Mouse (Mus musculus): ENCODE data around the gene Olfr441. TPM values are rescaled to one million over a fixed set of nuclear protein-coding genes. Genes with fewer than 3 reads are reported as not detected.
"Not testable (repeated sequence)": the region's sequence is repeated elsewhere in the genome, so short reads cannot be mapped to it uniquely, and the experiment has no call there.

Olfr441 gene
- polyA plus RNA-seq (2015; fragmentation: Nextera tagmentation; extraction: Ambion mirVana): not detected in 2 replicates

- H3K4me3 ChIP-seq; H3K27me3 ChIP-seq; H3K36me3 ChIP-seq; H3K27ac ChIP-seq (replicated peaks); H3K9me3 ChIP-seq; ATAC-seq (ENCODE audit: low read depth); H3K4me2 ChIP-seq; H3K4me1 ChIP-seq (replicated peaks); H3K9ac ChIP-seq: not testable (repeated sequence)
- WGBS: 82% methylated on average over 1 of the region's 1 CpGs
These were observed at the start of gene Olfr441 for GRCm38 (mm10) chr6:43106069-43106468. TSS of gene Olfr441 (plus strand) at chr6:43106369.

- 18% methylated on average over 2 of the region's 2 CpGs for whole genome bisulfite sequencing
- ATAC-seq (ENCODE audit: low read depth): no peak
These were observed 27.4 kb upstream of the Olfr441 start for GRCm38 (mm10) chr6:43078750-43079149.

GRCm38 (mm10) chr6:43081405-43081804 is 24.8 kb upstream of the Olfr441 start:
- H3K9me3 ChIP-seq; H3K4me1 ChIP-seq (replicated peaks); H3K4me3 ChIP-seq; H3K27ac ChIP-seq (replicated peaks); H3K9ac ChIP-seq; H3K4me2 ChIP-seq; H3K27me3 ChIP-seq; ATAC-seq (ENCODE audit: low read depth); H3K36me3 ChIP-seq: not testable (repeated sequence)

More at GRCm38 (mm10) chr6:43078750-43079149, 27.4 kb upstream of the Olfr441 start:
- Histone ChIP-seq H3K27me3 (no peaks in the 10 kb centered on the region), H3K4me3 (no peak overlapping the region), H3K9ac (no peak overlapping the region), H3K36me3 (no peaks in the 10 kb centered on the region), H3K4me2 (no peak overlapping the region), H3K9me3 (no peaks in the 10 kb centered on the region), H3K27ac (replicated peaks) (no peak overlapping the region), H3K4me1 (replicated peaks) (no peaks in the 10 kb centered on the region)

GRCm38 (mm10) chr6:43146267-43146666 is 40.1 kb downstream of the Olfr441 start, which contains the start of gene Olfr237-ps1:
TSS of gene Olfr237-ps1 (plus strand) at chr6:43146567.
- H3K4me3 ChIP-seq; H3K36me3 ChIP-seq; H3K4me2 ChIP-seq; H3K27ac ChIP-seq (replicated peaks); ATAC-seq (ENCODE audit: low read depth); H3K27me3 ChIP-seq; H3K9ac ChIP-seq; H3K9me3 ChIP-seq; H3K4me1 ChIP-seq (replicated peaks): not testable (repeated sequence)
- 93% methylated on average over 2 of the region's 2 CpGs for WGBS

- H3K36me3 ChIP-seq: no peaks in the 10 kb centered on the region
- no peaks in the 10 kb centered on the region for H3K27me3 ChIP-seq
- H3K4me1 ChIP-seq (replicated peaks): no peaks in the 10 kb centered on the region
- H3K4me3 ChIP-seq: no peak overlapping the region
- no peak overlapping the region for H3K9ac ChIP-seq
- 49% methylated on average over 1 of the region's 1 CpGs for WGBS
- no peak for ATAC-seq (ENCODE audit: low read depth)
- no peaks in the 10 kb centered on the region for H3K9me3 ChIP-seq
- H3K27ac ChIP-seq (replicated peaks): no peak overlapping the region
- H3K4me2 ChIP-seq: no peak overlapping the region
These were observed 53.3 kb downstream of the Olfr441 start for GRCm38 (mm10) chr6:43159502-43159901.

- Histone ChIP-seq H3K36me3 (no peaks in the 10 kb centered on the region), H3K27me3 (no peaks in the 10 kb centered on the region), H3K9me3 (no peaks in the 10 kb centered on the region), H3K4me2 (no peak within 1 kb of the TSS), H3K9ac (no peak within 1 kb of the TSS), H3K4me1 (replicated peaks) (no peaks in the 10 kb centered on the region), H3K4me3 (no peak within 1 kb of the TSS), H3K27ac (replicated peaks) (no peak within 1 kb of the TSS)
- WGBS: 74% methylated on average over 3 of the region's 3 CpGs
- no peak for ATAC-seq (ENCODE audit: low read depth)
These were observed 56.8 kb downstream of the Olfr441 start, which contains the start of gene Olfr437 for GRCm38 (mm10) chr6:43162982-43163381. TSS of gene Olfr437 (plus strand) at chr6:43163282.

- no peak overlapping the region for H3K4me2 ChIP-seq
- no peak overlapping the region for H3K27ac ChIP-seq (replicated peaks)
- no peaks in the 10 kb centered on the region for H3K4me1 ChIP-seq (replicated peaks)
- ATAC-seq (ENCODE audit: low read depth): no peak
- H3K9me3 ChIP-seq: no peaks in the 10 kb centered on the region
- 98% methylated on average over 4 of the region's 4 CpGs for WGBS
- H3K4me3 ChIP-seq: no peak overlapping the region
- H3K9ac ChIP-seq: no peak overlapping the region
- no peaks in the 10 kb centered on the region for H3K27me3 ChIP-seq
- no peaks in the 10 kb centered on the region for H3K36me3 ChIP-seq
These were observed 61.1 kb downstream of the Olfr441 start for GRCm38 (mm10) chr6:43167246-43167645.

Other genes with a start within 250 kb of the Olfr441 start
- not detected in 2 replicates for gene Olfr448, start 215.9 kb upstream of the Olfr441 start, polyA plus RNA-seq (2015; fragmentation: Nextera tagmentation; extraction: Ambion mirVana)
- not detected in 2 replicates for gene Olfr447, start 197.5 kb upstream of the Olfr441 start, polyA plus RNA-seq (2015; fragmentation: Nextera tagmentation; extraction: Ambion mirVana)
- gene Olfr446, start 185.0 kb upstream of the Olfr441 start, polyA plus RNA-seq (2015; fragmentation: Nextera tagmentation; extraction: Ambion mirVana): not detected in 2 replicates
- gene Olfr444, start 157.3 kb upstream of the Olfr441 start, polyA plus RNA-seq (2015; fragmentation: Nextera tagmentation; extraction: Ambion mirVana): not detected in 2 replicates
- gene Olfr237-ps1, start 40.2 kb downstream of the Olfr441 start, polyA plus RNA-seq (2015; fragmentation: Nextera tagmentation; extraction: Ambion mirVana): not detected in 2 replicates
- not detected in 2 replicates for gene Olfr437, start 56.9 kb downstream of the Olfr441 start, polyA plus RNA-seq (2015; fragmentation: Nextera tagmentation; extraction: Ambion mirVana)
- not detected in 2 replicates for gene Olfr13, start 65.8 kb downstream of the Olfr441 start, polyA plus RNA-seq (2015; fragmentation: Nextera tagmentation; extraction: Ambion mirVana)
- not detected in 2 replicates for gene Olfr435, start 90.8 kb downstream of the Olfr441 start, polyA plus RNA-seq (2015; fragmentation: Nextera tagmentation; extraction: Ambion mirVana)
- gene Olfr434, start 106.7 kb downstream of the Olfr441 start, polyA plus RNA-seq (2015; fragmentation: Nextera tagmentation; extraction: Ambion mirVana): not detected in 2 replicates
- gene Olfr47, start 125.2 kb downstream of the Olfr441 start, polyA plus RNA-seq (2015; fragmentation: Nextera tagmentation; extraction: Ambion mirVana): not detected in 2 replicates
- 2.6 and 3.3 TPM in 2 replicates for gene Arhgef5, start 159.2 kb downstream of the Olfr441 start, polyA plus RNA-seq (2015; fragmentation: Nextera tagmentation; extraction: Ambion mirVana)
- not detected in 2 replicates for gene Nobox, start 203.2 kb downstream of the Olfr441 start, polyA plus RNA-seq (2015; fragmentation: Nextera tagmentation; extraction: Ambion mirVana)